Mouse (Mus musculus) MEL (cell line): Measurements from ENCODE around the gene Unc13c.

Experiments used
- CTCF ChIP-seq, 3 experiments: IDR thresholded peaks in 2 of 3; conservative IDR thresholded peaks in 1 of 3; 2 replicates each; pipeline ENCODE4 v1.5.1; 2011 to 2012; ENCODE audit warnings: low read length in 3 of 3, low read depth in 2 of 3, mild to moderate bottlenecking in 2 of 3, improper control_type of control experiment in 1 of 3, inconsistent platforms in 1 of 3, mixed read lengths in 1 of 3, moderate library complexity in 1 of 3; ENCODE audit not compliant: control insufficient read depth in 1 of 3, insufficient read depth in 1 of 3, poor library complexity in 1 of 3, severe bottlenecking in 1 of 3
- MAX ChIP-seq: IDR thresholded peaks from 2 replicates; pipeline ENCODE4 v1.6.1; 2011; ENCODE audit warnings: low read length, improper control_type of control experiment
- MAZ ChIP-seq: IDR thresholded peaks from 2 replicates; pipeline ENCODE4 v1.6.1; 2012; ENCODE audit warnings: low read depth, mild to moderate bottlenecking, inconsistent platforms, low read length, improper control_type of control experiment
- POLR2A ChIP-seq, 2 experiments: IDR thresholded peaks; 2 replicates each; pipeline ENCODE4 v1.6.1; 2011 to 2012; ENCODE audit warnings: low read length in 2 of 2, mild to moderate bottlenecking in 2 of 2, control low read depth in 1 of 2, improper control_type of control experiment in 1 of 2, low read depth in 1 of 2, moderate library complexity in 1 of 2; ENCODE audit not compliant: control insufficient read depth in 1 of 2, insufficient read depth in 1 of 2, poor library complexity in 1 of 2
- TBP ChIP-seq: IDR thresholded peaks from 2 replicates; pipeline ENCODE4 v1.8.0; 2011; ENCODE audit warnings: low read depth, low read length, improper control_type of control experiment

DNA sequence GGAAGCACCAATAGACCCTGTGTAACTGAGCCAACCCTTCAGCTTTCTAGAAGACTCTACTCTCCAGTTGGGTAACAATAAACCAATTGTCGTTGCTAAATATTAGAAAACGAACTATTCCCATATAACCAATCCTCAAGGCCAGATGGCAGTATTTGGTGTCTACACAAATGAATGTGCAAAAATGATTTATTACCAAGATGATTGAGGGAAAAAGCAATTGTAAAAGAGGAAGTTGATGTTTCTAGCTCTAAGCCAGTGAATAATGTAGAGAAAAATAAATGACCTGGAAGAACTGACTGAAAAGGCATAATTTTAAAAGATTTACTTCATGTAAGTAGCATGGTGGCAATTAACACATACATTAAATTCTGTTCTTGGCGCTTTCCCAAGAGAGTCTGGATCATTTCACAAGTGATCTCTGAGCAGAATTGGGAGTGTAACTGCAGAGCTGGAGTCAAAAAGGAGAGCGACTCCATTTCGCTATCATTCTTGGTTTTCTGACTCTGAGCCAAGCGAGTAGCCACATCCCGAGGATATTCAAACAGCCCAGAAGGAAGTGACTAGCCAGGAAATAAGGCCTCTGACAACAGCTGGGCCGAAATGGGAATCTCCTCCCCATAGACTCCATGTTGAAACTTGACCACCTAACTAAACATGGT is 3.7 kb upstream of the Unc13c start:
- TF ChIP-seq CTCF (IDR thresholded peaks at IDR 0.05 in 2 of 3, conservative IDR thresholded peaks at IDR 0.05 in 1 of 3; ENCODE audit: control insufficient read depth in 1 of 3, insufficient read depth in 1 of 3, low read depth in 2 of 3, low read length in 3 of 3, poor library complexity in 1 of 3, severe bottlenecking in 1 of 3) (no peak), POLR2A (IDR thresholded peaks at IDR 0.05; ENCODE audit: control insufficient read depth in 1 of 2, insufficient read depth in 1 of 2, low read depth in 1 of 2, low read length in 2 of 2, poor library complexity in 1 of 2) (no peak), MAX (no peak), TBP (no peak), MAZ (no peak)
